Mouse (Mus musculus): Measurements from ENCODE around the gene Fggy. TPM values are rescaled to one million over a fixed set of nuclear protein-coding genes. Genes with fewer than 3 reads are reported as not detected.

The Fggy gene
- total and polyA plus RNA-seq, 2 experiments, result 99.5 to 189 TPM

- peaks cover 7% of the 10 kb centered on the region; the same call in 1 of the 2 replicates for H3K36me3 ChIP-seq (ENCODE audit: control insufficient read depth, insufficient read depth, low read length)
- no peak for DNase-seq (ENCODE audit: extremely low read depth, low read depth, low spot score)
- 0 out of 2 replicates have a peak, but pooled peaks cover 4% of the 10 kb centered on the region for H3K79me2 ChIP-seq (ENCODE audit: control insufficient read depth, insufficient read depth, low read length)
- no peak for TF ChIP-seq POLR2A (IDR thresholded peaks at IDR 0.05; ENCODE audit: extremely low read depth, insufficient read depth, low read length)
- no peak for TF ChIP-seq CTCF (IDR thresholded peaks at IDR 0.05; ENCODE audit: low read depth, low read length)
- no peak overlapping the region for H3K4me3 ChIP-seq (ENCODE audit: insufficient read depth, low read depth, low read length)
- no peaks in the 10 kb centered on the region for H3K27me3 ChIP-seq (ENCODE audit: control insufficient read depth, insufficient read depth, low read length)
- H3K4me1 ChIP-seq (ENCODE audit: control insufficient read depth, insufficient read depth, low read length), result no peaks in the 10 kb centered on the region
- 79% methylated on average over 3 of the region's 3 CpGs for WGBS
- H3K9ac ChIP-seq (ENCODE audit: low read depth, low read length), result no peak overlapping the region
- H3K27ac ChIP-seq (replicated peaks; ENCODE audit: insufficient read depth, low read depth, low read length), result no peak overlapping the region
Measured at GRCm38 (mm10) chr4:95716137-95716536, 158.8 kb downstream of the Fggy start.

GRCm38 (mm10) chr4:95723615-95724014 lies 166.3 kb downstream of the Fggy start:
- H3K27me3 ChIP-seq (ENCODE audit: control insufficient read depth, insufficient read depth, low read length), result no peaks in the 10 kb centered on the region
- H3K9ac ChIP-seq (ENCODE audit: low read depth, low read length), result no peak overlapping the region
- DNase-seq (ENCODE audit: extremely low read depth, low read depth, low spot score), result no peak
- peaks cover 5% of the 10 kb centered on the region for H3K36me3 ChIP-seq (ENCODE audit: control insufficient read depth, insufficient read depth, low read length)
- no peaks in the 10 kb centered on the region for H3K4me1 ChIP-seq (ENCODE audit: control insufficient read depth, insufficient read depth, low read length)
- no peak overlapping the region for H3K27ac ChIP-seq (replicated peaks; ENCODE audit: insufficient read depth, low read depth, low read length)
- no peaks in the 10 kb centered on the region for H3K79me2 ChIP-seq (ENCODE audit: control insufficient read depth, insufficient read depth, low read length)
- no peak overlapping the region for H3K4me3 ChIP-seq (ENCODE audit: insufficient read depth, low read depth, low read length)
- no peak for TF ChIP-seq POLR2A (IDR thresholded peaks at IDR 0.05; ENCODE audit: extremely low read depth, insufficient read depth, low read length)
- TF ChIP-seq CTCF (IDR thresholded peaks at IDR 0.05; ENCODE audit: low read depth, low read length), result 0 out of 2 replicates have a peak, but pooled peaks have one; percentile 0

- Histone ChIP-seq H3K4me3 (ENCODE audit: insufficient read depth, low read depth, low read length) (no peak overlapping the region), H3K27me3 (ENCODE audit: control insufficient read depth, insufficient read depth, low read length) (no peaks in the 10 kb centered on the region), H3K9ac (ENCODE audit: low read depth, low read length) (no peak overlapping the region), H3K36me3 (ENCODE audit: control insufficient read depth, insufficient read depth, low read length) (peaks cover 1% of the 10 kb centered on the region), H3K79me2 (ENCODE audit: control insufficient read depth, insufficient read depth, low read length) (no peaks in the 10 kb centered on the region), H3K27ac (replicated peaks; ENCODE audit: insufficient read depth, low read depth, low read length) (no peak overlapping the region), H3K4me1 (ENCODE audit: control insufficient read depth, insufficient read depth, low read length) (peaks cover 5% of the 10 kb centered on the region; the same call in 1 of the 2 replicates)
- WGBS, result 98% methylated on average over 2 of the region's 2 CpGs
- DNase-seq (ENCODE audit: extremely low read depth, low read depth, low spot score), result no peak
- TF ChIP-seq CTCF (IDR thresholded peaks at IDR 0.05; ENCODE audit: low read depth, low read length) (no peak), POLR2A (IDR thresholded peaks at IDR 0.05; ENCODE audit: extremely low read depth, insufficient read depth, low read length) (no peak)
Measured at GRCm38 (mm10) chr4:95726361-95726760, 169.1 kb downstream of the Fggy start.

- TF ChIP-seq POLR2A (IDR thresholded peaks at IDR 0.05; ENCODE audit: extremely low read depth, insufficient read depth, low read length) (no peak), CTCF (IDR thresholded peaks at IDR 0.05; ENCODE audit: low read depth, low read length) (no peak)
- Histone ChIP-seq H3K79me2 (ENCODE audit: control insufficient read depth, insufficient read depth, low read length) (no peaks in the 10 kb centered on the region), H3K4me3 (ENCODE audit: insufficient read depth, low read depth, low read length) (no peak overlapping the region), H3K27ac (replicated peaks; ENCODE audit: insufficient read depth, low read depth, low read length) (no peak overlapping the region), H3K36me3 (ENCODE audit: control insufficient read depth, insufficient read depth, low read length) (no peaks in the 10 kb centered on the region; the same call in 1 of the 2 replicates), H3K4me1 (ENCODE audit: control insufficient read depth, insufficient read depth, low read length) (peaks cover 15% of the 10 kb centered on the region), H3K27me3 (ENCODE audit: control insufficient read depth, insufficient read depth, low read length) (no peaks in the 10 kb centered on the region), H3K9ac (ENCODE audit: low read depth, low read length) (no peak overlapping the region)
- WGBS, result 72% methylated on average over 3 of the region's 3 CpGs
- DNase-seq (ENCODE audit: extremely low read depth, low read depth, low spot score), result no peak
Measured at GRCm38 (mm10) chr4:95729142-95729826, 172.0 kb downstream of the Fggy start.

GRCm38 (mm10) chr4:95731110-95731509 lies 173.8 kb downstream of the Fggy start:
- H3K4me1 ChIP-seq (ENCODE audit: control insufficient read depth, insufficient read depth, low read length), result peaks cover 15% of the 10 kb centered on the region
- WGBS, result 22% methylated on average over 2 of the region's 2 CpGs
- H3K36me3 ChIP-seq (ENCODE audit: control insufficient read depth, insufficient read depth, low read length), result no peaks in the 10 kb centered on the region
- H3K4me3 ChIP-seq (ENCODE audit: insufficient read depth, low read depth, low read length), result no peak overlapping the region
- DNase-seq (ENCODE audit: extremely low read depth, low read depth, low spot score), result peak; percentile 91
- no peaks in the 10 kb centered on the region for H3K79me2 ChIP-seq (ENCODE audit: control insufficient read depth, insufficient read depth, low read length)
- no peaks in the 10 kb centered on the region for H3K27me3 ChIP-seq (ENCODE audit: control insufficient read depth, insufficient read depth, low read length)
- TF ChIP-seq POLR2A (IDR thresholded peaks at IDR 0.05; ENCODE audit: extremely low read depth, insufficient read depth, low read length) (no peak), CTCF (IDR thresholded peaks at IDR 0.05; ENCODE audit: low read depth, low read length) (no peak)
- H3K27ac ChIP-seq (replicated peaks; ENCODE audit: insufficient read depth, low read depth, low read length), result no peak overlapping the region
- H3K9ac ChIP-seq (ENCODE audit: low read depth, low read length), result no peak overlapping the region
